Mouse (Mus musculus) heart, adult 2 months (tissue): ENCODE measurements around the gene Pias1. TPM values are rescaled to one million over a fixed set of nuclear protein-coding genes. Genes with fewer than 3 reads are reported as not detected.

Source experiments
- DNase-seq, 2 experiments: peaks; one replicate each; pipeline ENCODE4 v3.0.0; 2021
- H3K27ac ChIP-seq: fragments of 200-600 bp; 2 replicates; pipeline ENCODE4 v1.8.1; 2022
- H3K27me3 ChIP-seq: fragments of 200-500 bp; 2 replicates; pipeline ENCODE4 v1.6.1; 2012; ENCODE audit warnings: mild to moderate bottlenecking, low read length, inconsistent platforms, mixed read lengths; ENCODE audit not compliant: control insufficient read depth, insufficient read depth
- H3K36me3 ChIP-seq: fragments of 200-500 bp; 2 replicates; pipeline ENCODE4 v1.6.1; 2012; ENCODE audit warnings: low read length, inconsistent platforms; ENCODE audit not compliant: control insufficient read depth, insufficient read depth
- H3K4me1 ChIP-seq: fragments of 200-500 bp; 2 replicates; pipeline ENCODE4 v1.6.1; 2011; ENCODE audit warnings: low read length; ENCODE audit not compliant: control insufficient read depth, insufficient read depth
- H3K4me3 ChIP-seq: fragments of 200-600 bp; 2 replicates; pipeline ENCODE4 v1.8.1; 2022
- H3K79me2 ChIP-seq: fragments of 200-500 bp; replicated peaks from 2 replicates; pipeline ENCODE4 v1.6.1; 2012; ENCODE audit warnings: mild to moderate bottlenecking, inconsistent platforms, low read length, moderate library complexity, mixed read lengths; ENCODE audit not compliant: control insufficient read depth, insufficient read depth
- H3K9ac ChIP-seq: fragments of 200-500 bp; 2 replicates; pipeline ENCODE4 v1.6.1; 2012; ENCODE audit warnings: low read depth, mild to moderate bottlenecking, control low read depth, inconsistent platforms, low read length, mixed read lengths
- CTCF ChIP-seq: fragments of 200-600 bp; IDR thresholded peaks from 2 replicates; pipeline ENCODE4 v1.8.1; 2022; ENCODE audit warnings: antibody characterized with exemption, mild to moderate bottlenecking, moderate library complexity
- EP300 ChIP-seq: fragments of 200-500 bp; IDR thresholded peaks from 2 replicates; pipeline ENCODE4 v1.6.1; 2011; ENCODE audit warnings: low read depth, low read length, control low read depth; ENCODE audit not compliant: insufficient read depth
- POLR2A ChIP-seq: fragments of 200-500 bp; IDR thresholded peaks from 2 replicates; pipeline ENCODE4 v1.6.1; 2011; ENCODE audit warnings: mild to moderate bottlenecking, low read depth, low read length, control low read depth; ENCODE audit not compliant: insufficient read depth
- WGBS: fragments of 180-500 bp; shearing (Covaris S2); methylation state at CpG from one replicate; pipeline ENCODE4 v1.1.7; 2018; 5-methylcytosine and 5-hydroxymethylcytosine counted together
- intact Hi-C: fragments of 180-260 bp; cut with DNase I; formaldehyde crosslinking; loops from one replicate; pipeline ENCODE4 v1.15.1; 2025
- polyA plus RNA-seq: library from polyadenylated mRNA; depleted of rRNA; stranded (reverse); fragments of >200 nt; gene quantifications from 2 replicates; pipeline ENCODE4 v1.2.3, GENCODE M21; 2012
- total RNA-seq, 2 experiments: library from RNA; stranded (reverse); gene quantifications; 2 replicates each; pipeline ENCODE4 v1.2.3; 2021

Gene Pias1
- total and polyA plus RNA-seq, 3 experiments, result 18.0 to 26.1 (median 24.2) TPM

GRCm38 (mm10) chr9:62966018-62966417, 21.7 kb downstream of the Pias1 start:
- intact Hi-C loops, result no loop called here
- Histone ChIP-seq H3K36me3 (peaks cover 23% of the 10 kb centered on the region), H3K9ac (no peak overlapping the region), H3K4me1 (peaks cover 13% of the 10 kb centered on the region), H3K4me3 (no peak overlapping the region), H3K27ac (no peak overlapping the region), H3K27me3 (no peaks in the 10 kb centered on the region), H3K79me2 (peaks cover 7% of the 10 kb centered on the region)
- TF ChIP-seq EP300, result no peak
- no peak for TF ChIP-seq CTCF
- TF ChIP-seq POLR2A, result no peak
- DNase-seq, result no peak
- WGBS, result 95% methylated on average over 3 of the region's 3 CpGs

GRCm38 (mm10) chr9:62952713-62953112, 35.0 kb downstream of the Pias1 start:
- Histone ChIP-seq H3K36me3 (peaks cover 2% of the 10 kb centered on the region), H3K79me2 (peaks cover 10% of the 10 kb centered on the region), H3K27ac (no peak overlapping the region), H3K9ac (no peak overlapping the region), H3K4me1 (no peaks in the 10 kb centered on the region; the same call in 1 of the 2 replicates), H3K27me3 (no peaks in the 10 kb centered on the region), H3K4me3 (no peak overlapping the region)
- DNase-seq, result no peak
- TF ChIP-seq CTCF (no peak), EP300 (no peak), POLR2A (no peak)
- intact Hi-C loops, result no loop called here

GRCm38 (mm10) chr9:62945346-62945745, 42.4 kb downstream of the Pias1 start:
- 65% methylated on average over 6 of the region's 6 CpGs for WGBS
- Histone ChIP-seq H3K4me1 (peaks cover 3% of the 10 kb centered on the region), H3K36me3 (no peaks in the 10 kb centered on the region; the same call in 1 of the 2 replicates), H3K4me3 (no peak overlapping the region), H3K27ac (no peak overlapping the region), H3K9ac (no peak overlapping the region), H3K27me3 (no peaks in the 10 kb centered on the region), H3K79me2 (peaks cover 12% of the 10 kb centered on the region)
- no peak for TF ChIP-seq CTCF
- no peak for TF ChIP-seq POLR2A
- TF ChIP-seq EP300, result no peak
- no peak for DNase-seq
- intact Hi-C loops, result no loop called here

GRCm38 (mm10) chr9:62944063-62944462, 43.7 kb downstream of the Pias1 start:
- WGBS, result 97% methylated on average over 1 of the region's 1 CpGs
- no peaks in the 10 kb centered on the region for H3K27me3 ChIP-seq
- TF ChIP-seq EP300 (no peak), CTCF (no peak), POLR2A (no peak)
- peaks cover 4% of the 10 kb centered on the region for H3K36me3 ChIP-seq
- H3K4me1 ChIP-seq, result peaks cover 4% of the 10 kb centered on the region
- DNase-seq, result no peak
- no peak overlapping the region for H3K27ac ChIP-seq
- H3K79me2 ChIP-seq, result peaks cover 13% of the 10 kb centered on the region
- H3K9ac ChIP-seq, result no peak overlapping the region
- intact Hi-C loops, result no loop called here
- H3K4me3 ChIP-seq, result no peak overlapping the region

GRCm38 (mm10) chr9:62940966-62941365, 46.8 kb downstream of the Pias1 start:
- no peak overlapping the region for H3K27ac ChIP-seq
- intact Hi-C loops, result no loop called here
- TF ChIP-seq POLR2A (no peak), CTCF (no peak), EP300 (no peak)
- 88% methylated on average over 3 of the region's 3 CpGs for WGBS
- H3K27me3 ChIP-seq, result no peaks in the 10 kb centered on the region
- peaks cover 20% of the 10 kb centered on the region for H3K36me3 ChIP-seq
- peaks cover 9% of the 10 kb centered on the region for H3K4me1 ChIP-seq
- no peak overlapping the region for H3K4me3 ChIP-seq
- H3K79me2 ChIP-seq, result peaks cover 15% of the 10 kb centered on the region
- H3K9ac ChIP-seq, result no peak overlapping the region
- no peak for DNase-seq

- Histone ChIP-seq H3K4me3 (no peak overlapping the region), H3K4me1 (peaks cover 17% of the 10 kb centered on the region), H3K9ac (no peak overlapping the region), H3K36me3 (peaks cover 38% of the 10 kb centered on the region), H3K79me2 (peaks cover 11% of the 10 kb centered on the region), H3K27ac (no peak overlapping the region), H3K27me3 (no peaks in the 10 kb centered on the region)
- WGBS, result 35% methylated on average over 5 of the region's 5 CpGs
- no peak for TF ChIP-seq EP300
- no peak for TF ChIP-seq CTCF
- intact Hi-C loops, result no loop called here
- DNase-seq, result no peak
Observed at GRCm38 (mm10) chr9:62935854-62936253, 51.9 kb downstream of the Pias1 start.
